Mouse (Mus musculus): ENCODE measurements around the gene Rasa2. TPM values are rescaled to one million over a fixed set of nuclear protein-coding genes. Genes with fewer than 3 reads are reported as not detected.
"Not testable (repeated sequence)": the region's sequence is repeated elsewhere in the genome, so short reads cannot be mapped to it uniquely, and the experiment has no call there.

Rasa2 gene
- polyA plus RNA-seq, 1 experiment from 2014 or later: 17.1 TPM

DNA sequence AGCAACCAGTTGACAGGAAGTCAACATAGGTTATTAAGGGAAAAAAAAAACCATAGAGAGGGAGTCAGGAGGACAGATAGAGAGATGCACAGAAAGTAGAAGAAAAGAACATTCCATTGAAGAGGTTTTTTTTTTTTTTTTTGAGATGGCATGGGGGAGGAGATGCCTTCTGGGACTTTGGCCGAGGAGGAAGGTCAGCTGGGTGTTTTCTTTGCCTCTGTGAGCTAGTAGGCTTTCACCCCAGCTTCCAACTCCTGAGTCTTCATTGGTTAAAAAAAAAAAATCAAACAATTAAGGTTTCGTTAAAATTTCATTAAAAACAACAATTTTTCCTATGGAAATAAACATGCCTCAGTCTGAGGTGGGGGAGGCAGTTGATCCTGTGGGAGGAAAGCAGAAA lies 28.4 kb upstream of the Rasa2 start:
- no peak for ATAC-seq
- Histone ChIP-seq H3K4me3 (replicated peaks) (no peak overlapping the region), H3K27me3 (replicated peaks) (no peaks in the 10 kb centered on the region), H3K9ac (no peak overlapping the region), H3K4me2 (replicated peaks) (no peak overlapping the region), H3K27ac (no peak overlapping the region), H3K9me3 (no peaks in the 10 kb centered on the region), H3K4me1 (replicated peaks) (0 out of 2 replicates have a peak, but pooled peaks cover 5% of the 10 kb centered on the region), H3K36me3 (no peaks in the 10 kb centered on the region)
- 66% methylated on average over 2 of the region's 2 CpGs for WGBS

DNA sequence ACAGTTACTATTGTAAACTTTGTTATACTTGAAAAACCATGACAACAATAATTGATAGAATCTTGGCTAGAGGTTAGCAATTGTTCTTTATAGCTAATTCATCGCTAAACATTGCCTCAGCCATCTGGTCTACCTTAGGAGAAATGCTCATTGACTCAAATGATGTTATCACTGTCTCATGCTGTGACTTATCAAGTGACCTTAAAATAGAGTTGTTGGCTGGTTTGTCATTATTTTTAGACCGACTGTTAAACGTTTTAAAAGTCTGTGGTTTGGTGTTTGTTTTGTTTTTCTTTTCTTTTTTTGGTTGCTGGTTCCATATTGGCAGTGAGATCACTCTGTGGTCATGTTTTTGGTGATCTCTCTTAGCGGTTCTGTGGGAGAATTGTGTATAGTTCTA lies 22.1 kb upstream of the Rasa2 start:
- Histone ChIP-seq H3K27ac (no peak overlapping the region), H3K4me3 (replicated peaks) (no peak overlapping the region), H3K9me3 (no peaks in the 10 kb centered on the region), H3K4me1 (replicated peaks) (no peaks in the 10 kb centered on the region), H3K9ac (no peak overlapping the region), H3K4me2 (replicated peaks) (no peak overlapping the region), H3K27me3 (replicated peaks) (no peaks in the 10 kb centered on the region), H3K36me3 (no peaks in the 10 kb centered on the region)
- no peak for ATAC-seq
- 73% methylated on average over 4 of the region's 4 CpGs for WGBS

DNA sequence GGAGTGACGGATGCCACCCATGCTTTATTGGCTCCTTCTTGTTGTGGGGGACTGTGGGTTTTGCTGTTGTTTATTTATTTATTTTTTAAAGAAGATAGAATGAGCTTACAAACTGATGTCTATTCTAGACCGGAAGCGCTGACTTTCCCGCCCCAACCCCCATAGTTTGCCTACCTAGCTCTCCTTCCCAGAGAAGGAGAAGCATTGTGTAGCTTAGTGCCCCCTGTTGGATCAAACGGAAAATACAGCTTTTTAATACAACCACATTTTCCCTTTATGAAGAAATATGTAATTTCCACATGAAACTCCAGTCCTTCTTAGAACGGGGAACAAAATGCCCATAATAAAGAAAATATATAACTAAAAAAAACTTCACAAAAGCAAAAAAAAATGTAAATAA lies 21.3 kb upstream of the Rasa2 start:
- Histone ChIP-seq H3K4me1 (replicated peaks) (no peaks in the 10 kb centered on the region), H3K4me3 (replicated peaks) (no peak overlapping the region), H3K9ac (no peak overlapping the region), H3K4me2 (replicated peaks) (no peak overlapping the region), H3K27ac (no peak overlapping the region), H3K27me3 (replicated peaks) (no peaks in the 10 kb centered on the region), H3K36me3 (no peaks in the 10 kb centered on the region), H3K9me3 (no peaks in the 10 kb centered on the region)
- WGBS: 60% methylated on average over 6 of the region's 6 CpGs
- ATAC-seq: no peak

DNA sequence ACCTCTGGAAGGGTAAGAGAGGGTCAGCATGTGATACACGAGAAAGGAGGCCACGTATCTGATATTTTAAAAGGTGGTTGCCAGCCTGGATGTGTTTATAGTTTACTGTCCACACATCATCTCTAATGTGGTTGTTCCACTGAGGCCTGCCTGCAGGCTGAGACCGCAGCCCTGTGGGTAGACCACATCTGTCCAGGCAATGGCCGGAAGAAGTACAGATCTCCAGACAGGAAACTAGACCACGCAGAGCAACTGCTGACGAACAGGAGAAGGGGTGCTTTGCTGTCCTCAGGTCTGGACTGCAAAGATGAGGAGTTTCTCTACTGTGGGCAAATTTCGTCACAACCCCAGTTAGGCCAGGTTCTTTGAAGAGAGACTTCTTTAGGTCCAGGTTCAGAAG lies 19.4 kb upstream of the Rasa2 start:
- Histone ChIP-seq H3K4me3 (replicated peaks) (no peak overlapping the region), H3K4me1 (replicated peaks) (no peaks in the 10 kb centered on the region), H3K27ac (no peak overlapping the region), H3K9me3 (no peaks in the 10 kb centered on the region), H3K36me3 (no peaks in the 10 kb centered on the region), H3K27me3 (replicated peaks) (no peaks in the 10 kb centered on the region), H3K9ac (no peak overlapping the region), H3K4me2 (replicated peaks) (no peak overlapping the region)
- 64% methylated on average over 7 of the region's 7 CpGs for WGBS
- ATAC-seq: no peak

DNA sequence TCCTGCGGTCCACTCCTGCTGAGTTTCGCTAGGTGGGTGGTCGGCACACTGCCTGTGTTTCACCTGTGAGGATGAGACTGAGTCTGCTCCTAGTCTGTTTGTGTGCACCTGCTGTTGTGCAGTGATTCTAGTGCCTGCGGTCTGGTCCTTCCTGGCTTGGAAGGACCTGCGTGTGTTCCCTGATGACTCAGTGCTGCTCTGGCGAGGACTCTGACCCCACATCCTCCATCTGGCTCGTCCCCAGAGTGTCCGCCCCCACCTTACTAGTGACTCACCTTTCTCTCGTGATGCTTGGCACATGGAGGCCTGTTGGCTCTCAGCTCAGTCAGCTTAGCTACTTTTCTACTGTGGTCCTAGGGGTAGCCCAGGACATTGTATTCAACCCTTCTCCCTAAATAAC lies 18.5 kb upstream of the Rasa2 start:
- ATAC-seq: peak; percentile 97
- no peak overlapping the region for H3K4me2 ChIP-seq (replicated peaks)
- no peak overlapping the region for H3K9ac ChIP-seq
- H3K27ac ChIP-seq: no peak overlapping the region
- H3K4me1 ChIP-seq (replicated peaks): no peaks in the 10 kb centered on the region
- H3K4me3 ChIP-seq (replicated peaks): no peak overlapping the region
- 51% methylated on average over 9 of the region's 9 CpGs for WGBS
- no peaks in the 10 kb centered on the region for H3K27me3 ChIP-seq (replicated peaks)
- H3K9me3 ChIP-seq: no peaks in the 10 kb centered on the region
- H3K36me3 ChIP-seq: no peaks in the 10 kb centered on the region

DNA sequence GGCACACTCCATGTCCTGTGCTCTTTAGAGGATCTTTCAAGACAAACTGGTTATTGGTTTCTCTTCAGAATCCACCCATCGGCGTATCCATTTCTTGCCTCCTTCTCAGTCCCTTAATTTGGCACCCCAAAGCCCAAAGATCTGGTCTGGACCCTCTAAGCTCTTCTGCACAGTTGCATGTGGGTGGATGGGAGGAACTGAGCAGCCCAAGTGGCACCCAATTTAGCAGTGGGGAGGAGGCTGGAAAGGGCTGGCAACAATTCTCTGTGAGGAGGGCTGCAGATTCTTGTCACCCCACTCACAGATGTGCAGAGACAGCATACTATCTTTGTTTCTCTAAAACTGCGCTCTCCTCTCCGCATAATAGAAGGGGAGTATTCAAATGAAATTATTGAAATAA lies 17.9 kb upstream of the Rasa2 start:
- no peak overlapping the region for H3K4me3 ChIP-seq (replicated peaks)
- no peaks in the 10 kb centered on the region for H3K9me3 ChIP-seq
- no peak overlapping the region for H3K9ac ChIP-seq
- no peaks in the 10 kb centered on the region for H3K36me3 ChIP-seq
- no peak overlapping the region for H3K27ac ChIP-seq
- WGBS: 97% methylated on average over 4 of the region's 4 CpGs
- no peaks in the 10 kb centered on the region for H3K27me3 ChIP-seq (replicated peaks)
- H3K4me2 ChIP-seq (replicated peaks): no peak overlapping the region
- no peaks in the 10 kb centered on the region for H3K4me1 ChIP-seq (replicated peaks)
- 0 out of 2 replicates have a peak, but pooled peaks have one; percentile 5 for ATAC-seq

DNA sequence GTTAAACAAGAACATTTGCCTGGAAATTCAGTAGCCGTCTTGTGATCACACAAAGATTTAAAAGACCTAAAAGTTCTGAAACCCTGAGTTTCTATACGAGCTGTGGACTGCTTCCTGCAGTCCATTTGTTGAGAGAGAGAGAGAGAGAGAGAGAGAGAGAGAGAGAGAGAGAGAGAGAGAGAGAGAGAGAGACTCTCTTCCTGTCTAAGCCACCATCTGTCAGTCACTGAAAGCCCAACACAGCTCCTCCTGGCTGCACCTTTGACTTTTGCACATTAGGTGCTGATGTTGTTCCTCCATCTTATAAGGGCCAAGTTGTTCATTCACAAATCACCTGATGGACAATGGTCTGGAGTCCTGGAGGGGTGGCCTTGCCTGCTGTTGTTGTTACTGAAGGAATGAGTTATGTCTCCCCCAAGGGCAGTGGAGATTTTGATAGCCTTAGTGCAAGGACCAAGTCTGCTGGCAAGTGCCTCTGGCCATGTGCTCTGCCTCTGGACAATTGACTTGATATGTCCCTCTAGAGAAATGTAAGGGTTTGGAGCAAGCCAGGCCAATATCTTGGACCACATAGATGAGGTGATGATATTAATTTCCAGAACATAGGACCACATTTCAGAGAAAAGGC lies 15.4 kb upstream of the Rasa2 start:
- 66% methylated on average over 2 of the region's 2 CpGs for WGBS

DNA sequence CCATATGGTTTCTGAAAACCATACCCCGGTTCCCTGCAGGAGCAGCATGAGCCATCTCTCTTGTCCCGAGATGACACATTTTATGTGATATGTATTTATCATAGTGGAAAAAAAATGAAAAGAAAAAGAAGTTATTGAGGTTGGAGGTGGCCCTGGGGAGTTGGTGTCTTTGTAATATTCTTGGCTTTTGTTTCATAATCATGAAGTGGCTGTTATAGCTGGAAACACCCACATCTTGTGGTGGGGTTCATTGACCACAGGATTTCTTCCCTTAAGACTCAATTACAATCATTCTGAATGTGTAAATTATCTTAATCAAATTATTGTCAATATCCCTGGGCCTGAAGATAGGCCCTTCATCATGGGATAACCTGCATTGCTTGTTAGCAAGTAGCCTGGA lies 13.4 kb upstream of the Rasa2 start:
- H3K4me3 ChIP-seq (replicated peaks): no peak overlapping the region

More for the DNA sequence above, 15.4 kb upstream of the Rasa2 start:
- no peak for ATAC-seq
- no peaks in the 10 kb centered on the region for H3K9me3 ChIP-seq
- H3K4me3 ChIP-seq (replicated peaks): no peak overlapping the region
- H3K4me1 ChIP-seq (replicated peaks): no peaks in the 10 kb centered on the region
- no peaks in the 10 kb centered on the region for H3K27me3 ChIP-seq (replicated peaks)
- H3K9ac ChIP-seq: no peak overlapping the region
- no peaks in the 10 kb centered on the region for H3K36me3 ChIP-seq
- H3K27ac ChIP-seq: no peak overlapping the region
- no peak overlapping the region for H3K4me2 ChIP-seq (replicated peaks)

DNA sequence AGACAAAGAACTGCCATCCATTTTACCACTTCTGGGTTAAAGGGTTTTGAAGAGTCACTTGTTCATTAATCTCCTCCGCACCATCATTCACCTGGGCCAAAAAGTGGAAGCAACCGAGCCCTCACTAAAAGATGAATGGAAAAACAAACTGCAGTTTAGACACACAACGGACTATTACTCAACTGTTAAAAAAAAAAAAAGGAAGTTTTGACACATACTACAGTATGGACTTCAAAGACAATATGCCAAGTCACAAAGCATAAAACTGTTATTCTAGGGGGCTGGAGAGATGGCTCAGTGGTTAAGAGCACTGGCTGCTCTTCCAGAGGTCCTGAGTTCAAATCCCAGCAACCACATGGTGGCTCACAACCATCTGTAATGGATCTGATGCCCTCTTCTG lies 12.6 kb upstream of the Rasa2 start:
- 84% methylated on average over 3 of the region's 3 CpGs for WGBS
- not testable (repeated sequence) for H3K4me2 ChIP-seq (replicated peaks); H3K27ac ChIP-seq; H3K4me1 ChIP-seq (replicated peaks); H3K9ac ChIP-seq; H3K9me3 ChIP-seq; H3K36me3 ChIP-seq; H3K27me3 ChIP-seq (replicated peaks); ATAC-seq; H3K4me3 ChIP-seq (replicated peaks)

More for the DNA sequence above, 13.4 kb upstream of the Rasa2 start:
- Histone ChIP-seq H3K4me2 (replicated peaks) (no peak overlapping the region), H3K36me3 (no peaks in the 10 kb centered on the region), H3K9me3 (no peaks in the 10 kb centered on the region), H3K27me3 (replicated peaks) (no peaks in the 10 kb centered on the region), H3K9ac (no peak overlapping the region), H3K4me1 (replicated peaks) (no peaks in the 10 kb centered on the region), H3K27ac (no peak overlapping the region)
- 86% methylated on average over 2 of the region's 2 CpGs for WGBS
- ATAC-seq: no peak

DNA sequence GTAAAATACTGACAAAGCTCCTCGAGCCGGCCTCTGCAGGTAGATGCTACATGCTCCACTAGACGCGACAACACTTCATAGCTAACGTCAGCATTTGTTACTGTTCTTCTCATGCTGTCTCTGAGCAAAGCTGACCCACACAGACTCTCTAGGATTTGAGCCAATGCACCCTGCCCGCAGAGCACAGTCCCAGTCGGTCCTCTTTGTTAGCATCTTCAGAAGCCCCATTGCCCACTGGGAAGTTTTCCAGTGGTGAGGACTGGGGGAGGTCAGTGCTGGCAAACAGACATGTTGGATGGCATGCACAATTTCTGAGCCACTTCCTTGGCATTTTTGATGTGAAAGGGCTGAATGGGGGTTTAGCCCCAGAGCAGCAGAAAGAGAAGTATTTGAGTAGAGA lies 8.0 kb upstream of the Rasa2 start:
- Histone ChIP-seq H3K27ac (no peak overlapping the region), H3K4me3 (replicated peaks) (no peak overlapping the region), H3K27me3 (replicated peaks) (no peaks in the 10 kb centered on the region), H3K4me2 (replicated peaks) (no peak overlapping the region), H3K36me3 (no peaks in the 10 kb centered on the region), H3K9ac (no peak overlapping the region), H3K9me3 (no peaks in the 10 kb centered on the region), H3K4me1 (replicated peaks) (peaks cover 5% of the 10 kb centered on the region; the same call in 1 of the 2 replicates)
- 90% methylated on average over 7 of the region's 7 CpGs for WGBS
- no peak for ATAC-seq

DNA sequence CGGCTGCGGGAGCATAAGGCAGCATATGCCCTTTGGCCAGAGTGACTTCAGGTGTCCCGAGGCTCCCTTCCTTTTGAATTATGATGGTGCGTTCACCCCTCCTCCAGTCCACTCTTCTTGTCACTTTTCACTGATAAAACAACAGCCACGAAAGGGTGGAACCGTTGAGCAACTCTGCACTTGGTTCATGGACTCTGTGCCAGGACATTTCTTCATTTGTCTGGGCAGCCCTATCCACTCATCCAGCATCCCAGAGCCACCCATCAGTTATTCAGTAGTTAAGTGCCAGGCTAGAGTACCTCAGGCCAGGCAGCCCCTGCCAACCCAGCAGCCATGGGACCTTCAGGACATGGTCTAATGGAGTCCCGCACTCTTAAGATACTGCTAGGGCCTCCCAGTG lies 7.1 kb upstream of the Rasa2 start:
- H3K27me3 ChIP-seq (replicated peaks): no peaks in the 10 kb centered on the region
- no peak overlapping the region for H3K4me3 ChIP-seq (replicated peaks)
- ATAC-seq: peak; percentile 59
- H3K4me2 ChIP-seq (replicated peaks): no peak overlapping the region
- 57% methylated on average over 7 of the region's 7 CpGs for WGBS
- H3K4me1 ChIP-seq (replicated peaks): peaks cover 5% of the 10 kb centered on the region; the same call in 1 of the 2 replicates
- H3K27ac ChIP-seq: no peak overlapping the region
- H3K9me3 ChIP-seq: no peaks in the 10 kb centered on the region
- no peaks in the 10 kb centered on the region for H3K36me3 ChIP-seq
- no peak overlapping the region for H3K9ac ChIP-seq

DNA sequence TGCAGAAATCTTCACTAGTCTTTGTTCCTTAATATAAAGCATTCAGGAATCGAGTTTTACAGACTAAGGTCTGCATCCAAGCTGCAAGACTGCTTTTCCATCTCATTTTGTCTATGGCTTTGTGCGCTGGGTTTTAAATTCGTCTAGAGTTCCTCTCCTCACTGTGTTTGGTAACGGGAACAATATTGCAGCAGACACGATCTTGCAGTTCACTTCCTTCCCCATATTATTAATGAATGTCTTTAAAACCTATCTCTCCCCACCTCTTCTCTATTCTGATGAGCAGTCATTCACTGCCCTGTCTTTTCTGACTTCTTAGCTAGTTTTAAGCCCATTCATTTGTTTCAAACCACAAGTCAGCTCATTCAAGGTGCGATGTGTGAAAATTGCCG lies 5.7 kb upstream of the Rasa2 start:
- H3K9me3 ChIP-seq: no peaks in the 10 kb centered on the region
- H3K4me1 ChIP-seq (replicated peaks): peaks cover 11% of the 10 kb centered on the region; the same call in 1 of the 2 replicates
- no peak overlapping the region for H3K4me3 ChIP-seq (replicated peaks)
- H3K27me3 ChIP-seq (replicated peaks): no peaks in the 10 kb centered on the region
- no peaks in the 10 kb centered on the region for H3K36me3 ChIP-seq
- 74% methylated on average over 7 of the region's 7 CpGs for WGBS
- no peak overlapping the region for H3K4me2 ChIP-seq (replicated peaks)
- ATAC-seq: no peak
- H3K27ac ChIP-seq: no peak overlapping the region
- H3K9ac ChIP-seq: no peak overlapping the region

DNA sequence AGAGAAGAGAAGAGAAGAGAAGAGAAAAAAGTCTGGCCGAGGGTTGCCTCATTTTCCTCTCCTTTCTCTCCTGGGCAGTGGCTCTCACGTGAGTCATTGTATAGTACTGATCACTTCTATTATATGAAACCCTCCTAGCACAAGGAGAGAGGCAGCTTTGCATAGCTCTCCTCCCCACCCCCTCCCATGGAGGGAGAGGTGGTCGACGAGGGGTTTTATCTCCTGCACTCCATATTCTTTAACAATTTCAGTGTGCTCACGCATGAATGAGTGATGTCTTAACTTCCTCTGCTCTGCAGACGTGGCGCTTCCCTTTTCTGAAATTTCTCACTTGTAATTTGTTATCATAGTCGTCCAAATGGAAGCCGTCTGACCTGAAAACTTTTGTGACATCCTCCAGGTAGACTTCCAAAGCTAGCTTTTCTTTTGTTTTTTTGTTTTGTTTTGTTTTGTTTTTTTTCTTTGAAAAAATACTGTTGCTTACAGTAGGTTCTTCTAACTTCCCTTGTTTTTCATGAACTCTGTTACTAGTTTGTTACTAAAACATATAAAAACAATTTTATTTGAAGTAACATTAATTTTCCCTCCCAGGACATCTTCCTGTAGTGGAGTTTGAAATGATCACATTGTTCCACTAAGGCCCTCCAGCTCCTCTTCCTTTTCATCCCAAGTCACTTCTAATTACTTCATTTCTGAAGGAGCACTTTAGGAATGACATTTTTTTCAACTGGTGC lies 5.2 kb upstream of the Rasa2 start:
- WGBS: 61% methylated on average over 9 of the region's 9 CpGs
- Histone ChIP-seq H3K27me3 (replicated peaks) (no peaks in the 10 kb centered on the region), H3K9me3 (no peaks in the 10 kb centered on the region), H3K36me3 (no peaks in the 10 kb centered on the region), H3K4me3 (replicated peaks) (no peak overlapping the region), H3K9ac (no peak overlapping the region), H3K4me1 (replicated peaks) (peaks cover 13% of the 10 kb centered on the region), H3K27ac (no peak overlapping the region), H3K4me2 (replicated peaks) (no peak overlapping the region)
- ATAC-seq: no peak

Measured in intestine, embryonic 15.5 days (tissue).